Mouse (Mus musculus): ENCODE measurements around the gene Ptprn2. TPM values are rescaled to one million over a fixed set of nuclear protein-coding genes. Genes with fewer than 3 reads are reported as not detected.

Gene Ptprn2
- polyA plus RNA-seq, 1 experiment from 2014 or later: 0.07 TPM

- H3K27ac ChIP-seq (ENCODE audit: low read length): no peak overlapping the region
- ATAC-seq (replicated peaks; ENCODE audit: extremely low read depth, insufficient read depth, low FRiP score): 0 out of 2 replicates have a peak, but pooled peaks have one; percentile 21
- H3K4me1 ChIP-seq (ENCODE audit: control insufficient read depth, insufficient read depth, low read length): no peaks in the 10 kb centered on the region
- no peaks in the 10 kb centered on the region for H3K9me3 ChIP-seq (replicated peaks; ENCODE audit: control insufficient read depth, low read length)
- 64% methylated on average over 4 of the region's 4 CpGs for WGBS
- no peak overlapping the region for H3K9ac ChIP-seq (ENCODE audit: low read length)
- no peak overlapping the region for H3K4me3 ChIP-seq (ENCODE audit: low read length)
- H3K4me2 ChIP-seq (ENCODE audit: low read depth, low read length): no peak overlapping the region
- peaks cover 3% of the 10 kb centered on the region; the same call in 1 of the 2 replicates for H3K27me3 ChIP-seq (ENCODE audit: control insufficient read depth, insufficient read depth, low read length)
- H3K36me3 ChIP-seq (ENCODE audit: control insufficient read depth, insufficient read depth): no peaks in the 10 kb centered on the region
These were observed 728.8 kb downstream of the Ptprn2 start for GRCm38 (mm10) chr12:117214272-117214671.

GRCm38 (mm10) chr12:117214919-117215318, 729.4 kb downstream of the Ptprn2 start:
- no peaks in the 10 kb centered on the region for H3K36me3 ChIP-seq (ENCODE audit: control insufficient read depth, insufficient read depth)
- H3K4me3 ChIP-seq (ENCODE audit: low read length): no peak overlapping the region
- H3K4me2 ChIP-seq (ENCODE audit: low read depth, low read length): no peak overlapping the region
- H3K4me1 ChIP-seq (ENCODE audit: control insufficient read depth, insufficient read depth, low read length): no peaks in the 10 kb centered on the region
- WGBS: 67% methylated on average over 5 of the region's 5 CpGs
- no peak overlapping the region for H3K9ac ChIP-seq (ENCODE audit: low read length)
- H3K27ac ChIP-seq (ENCODE audit: low read length): no peak overlapping the region
- peaks cover 3% of the 10 kb centered on the region; the same call in 1 of the 2 replicates for H3K27me3 ChIP-seq (ENCODE audit: control insufficient read depth, insufficient read depth, low read length)
- H3K9me3 ChIP-seq (replicated peaks; ENCODE audit: control insufficient read depth, low read length): no peaks in the 10 kb centered on the region
- no peak for ATAC-seq (replicated peaks; ENCODE audit: extremely low read depth, insufficient read depth, low FRiP score)

GRCm38 (mm10) chr12:117221909-117222308, 736.4 kb downstream of the Ptprn2 start:
- 79% methylated on average over 4 of the region's 4 CpGs for WGBS

DNA sequence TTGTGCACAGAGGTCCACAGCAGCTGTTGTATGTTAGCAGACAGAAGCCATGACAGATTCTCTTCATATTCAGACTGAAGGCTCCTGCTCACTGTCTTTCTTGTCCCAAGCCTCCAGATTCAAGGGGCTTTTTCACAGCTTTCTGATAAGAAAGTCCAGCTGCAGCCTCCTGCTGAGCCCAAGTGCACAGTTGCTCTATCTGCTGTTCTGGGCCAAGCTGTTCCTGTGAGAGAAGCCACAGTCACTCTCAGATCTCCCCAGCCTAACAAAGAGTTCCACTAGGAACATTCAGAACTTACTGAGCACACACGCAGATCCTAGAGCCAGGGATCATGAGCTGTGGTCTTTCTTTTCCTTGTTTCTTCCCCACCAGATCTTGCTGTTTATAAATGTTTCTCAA, 738.5 kb downstream of the Ptprn2 start:
- Histone ChIP-seq H3K36me3 (ENCODE audit: control insufficient read depth, insufficient read depth) (no peaks in the 10 kb centered on the region), H3K9me3 (replicated peaks; ENCODE audit: control insufficient read depth, low read length) (0 out of 2 replicates have a peak, but pooled peaks cover 2% of the 10 kb centered on the region), H3K4me2 (ENCODE audit: low read depth, low read length) (no peak overlapping the region), H3K4me3 (ENCODE audit: low read length) (no peak overlapping the region), H3K27me3 (ENCODE audit: control insufficient read depth, insufficient read depth, low read length) (no peaks in the 10 kb centered on the region; the same call in 1 of the 2 replicates), H3K27ac (ENCODE audit: low read length) (no peak overlapping the region), H3K9ac (ENCODE audit: low read length) (no peak overlapping the region), H3K4me1 (ENCODE audit: control insufficient read depth, insufficient read depth, low read length) (peaks cover 3% of the 10 kb centered on the region; the same call in 1 of the 2 replicates)
- no peak for ATAC-seq (replicated peaks; ENCODE audit: extremely low read depth, insufficient read depth, low FRiP score)
- WGBS: 36% methylated on average over 1 of the region's 1 CpGs

More at GRCm38 (mm10) chr12:117221909-117222308, 736.4 kb downstream of the Ptprn2 start:
- no peak overlapping the region for H3K9ac ChIP-seq (ENCODE audit: low read length)
- H3K27ac ChIP-seq (ENCODE audit: low read length): no peak overlapping the region
- H3K27me3 ChIP-seq (ENCODE audit: control insufficient read depth, insufficient read depth, low read length): peaks cover 3% of the 10 kb centered on the region; the same call in 1 of the 2 replicates
- no peak for ATAC-seq (replicated peaks; ENCODE audit: extremely low read depth, insufficient read depth, low FRiP score)
- H3K4me1 ChIP-seq (ENCODE audit: control insufficient read depth, insufficient read depth, low read length): peaks cover 3% of the 10 kb centered on the region; the same call in 1 of the 2 replicates
- no peaks in the 10 kb centered on the region for H3K36me3 ChIP-seq (ENCODE audit: control insufficient read depth, insufficient read depth)
- 0 out of 2 replicates have a peak, but pooled peaks cover 2% of the 10 kb centered on the region for H3K9me3 ChIP-seq (replicated peaks; ENCODE audit: control insufficient read depth, low read length)
- H3K4me3 ChIP-seq (ENCODE audit: low read length): no peak overlapping the region
- no peak overlapping the region for H3K4me2 ChIP-seq (ENCODE audit: low read depth, low read length)

- ATAC-seq (replicated peaks; ENCODE audit: extremely low read depth, insufficient read depth, low FRiP score): peak; percentile 42; the same call in 1 of the 2 replicates
- WGBS: 64% methylated on average over 3 of the region's 3 CpGs
- no peak overlapping the region for H3K4me2 ChIP-seq (ENCODE audit: low read depth, low read length)
- no peak overlapping the region for H3K9ac ChIP-seq (ENCODE audit: low read length)
- no peak overlapping the region for H3K27ac ChIP-seq (ENCODE audit: low read length)
- no peaks in the 10 kb centered on the region for H3K27me3 ChIP-seq (ENCODE audit: control insufficient read depth, insufficient read depth, low read length)
- H3K9me3 ChIP-seq (replicated peaks; ENCODE audit: control insufficient read depth, low read length): no peaks in the 10 kb centered on the region
- no peak overlapping the region for H3K4me3 ChIP-seq (ENCODE audit: low read length)
- no peaks in the 10 kb centered on the region for H3K36me3 ChIP-seq (ENCODE audit: control insufficient read depth, insufficient read depth)
- H3K4me1 ChIP-seq (ENCODE audit: control insufficient read depth, insufficient read depth, low read length): peaks cover 3% of the 10 kb centered on the region; the same call in 1 of the 2 replicates
These were observed 741.7 kb downstream of the Ptprn2 start for GRCm38 (mm10) chr12:117227236-117227635.

DNA sequence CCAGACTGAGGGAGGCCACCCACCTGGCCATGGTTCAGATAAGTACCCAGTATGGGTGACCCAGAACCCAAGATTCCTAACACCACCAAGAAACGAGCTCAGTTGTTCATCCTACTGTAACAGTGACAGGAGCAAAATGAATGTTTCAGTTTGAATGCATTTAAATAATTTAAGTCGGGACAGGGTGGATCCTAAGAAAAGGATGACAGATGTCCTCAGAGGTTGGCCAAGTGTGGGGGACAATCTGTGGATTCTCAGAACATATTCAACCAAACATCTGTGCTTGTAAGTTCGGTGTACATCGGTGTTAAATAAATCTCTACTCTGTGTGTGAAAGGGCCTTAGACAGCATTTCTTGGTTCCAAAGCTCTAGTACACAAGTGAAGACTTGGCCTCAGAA, 743.9 kb downstream of the Ptprn2 start:
- no peak overlapping the region for H3K27ac ChIP-seq (ENCODE audit: low read length)
- no peak overlapping the region for H3K4me3 ChIP-seq (ENCODE audit: low read length)
- no peak overlapping the region for H3K9ac ChIP-seq (ENCODE audit: low read length)
- H3K4me2 ChIP-seq (ENCODE audit: low read depth, low read length): no peak overlapping the region
- no peaks in the 10 kb centered on the region for H3K27me3 ChIP-seq (ENCODE audit: control insufficient read depth, insufficient read depth, low read length)
- no peaks in the 10 kb centered on the region for H3K9me3 ChIP-seq (replicated peaks; ENCODE audit: control insufficient read depth, low read length)
- H3K4me1 ChIP-seq (ENCODE audit: control insufficient read depth, insufficient read depth, low read length): peaks cover 3% of the 10 kb centered on the region; the same call in 1 of the 2 replicates
- no peak for ATAC-seq (replicated peaks; ENCODE audit: extremely low read depth, insufficient read depth, low FRiP score)
- 91% methylated on average over 4 of the region's 4 CpGs for WGBS
- H3K36me3 ChIP-seq (ENCODE audit: control insufficient read depth, insufficient read depth): no peaks in the 10 kb centered on the region

GRCm38 (mm10) chr12:117230282-117230681, 744.8 kb downstream of the Ptprn2 start:
- H3K4me2 ChIP-seq (ENCODE audit: low read depth, low read length): no peak overlapping the region
- ATAC-seq (replicated peaks; ENCODE audit: extremely low read depth, insufficient read depth, low FRiP score): no peak
- H3K4me1 ChIP-seq (ENCODE audit: control insufficient read depth, insufficient read depth, low read length): peaks cover 3% of the 10 kb centered on the region; the same call in 1 of the 2 replicates
- no peaks in the 10 kb centered on the region for H3K9me3 ChIP-seq (replicated peaks; ENCODE audit: control insufficient read depth, low read length)
- no peak overlapping the region for H3K27ac ChIP-seq (ENCODE audit: low read length)
- H3K4me3 ChIP-seq (ENCODE audit: low read length): no peak overlapping the region
- 87% methylated on average over 6 of the region's 6 CpGs for WGBS
- no peaks in the 10 kb centered on the region for H3K36me3 ChIP-seq (ENCODE audit: control insufficient read depth, insufficient read depth)
- no peak overlapping the region for H3K9ac ChIP-seq (ENCODE audit: low read length)
- no peaks in the 10 kb centered on the region for H3K27me3 ChIP-seq (ENCODE audit: control insufficient read depth, insufficient read depth, low read length)

DNA sequence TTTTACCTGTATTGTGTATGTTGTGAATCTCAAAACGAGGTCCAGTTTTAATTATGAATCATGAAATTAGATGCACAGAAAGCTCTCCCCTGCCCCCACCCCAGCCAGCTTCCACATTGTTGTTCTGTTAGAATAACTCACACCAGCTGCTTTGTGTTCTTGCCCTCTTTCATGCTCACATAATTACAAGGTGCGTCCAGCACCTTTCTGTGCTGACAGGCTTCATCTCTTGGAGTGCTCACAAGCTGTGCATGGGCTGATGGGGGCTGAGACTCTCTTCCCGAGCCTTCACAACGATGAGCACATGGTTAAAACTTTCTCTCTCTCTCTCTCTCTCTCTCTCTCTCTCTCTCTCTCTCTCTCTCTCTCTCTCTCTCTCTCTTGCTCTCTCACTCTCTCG, 746.3 kb downstream of the Ptprn2 start:
- ATAC-seq (replicated peaks; ENCODE audit: extremely low read depth, insufficient read depth, low FRiP score): no peak
- Histone ChIP-seq H3K4me1 (ENCODE audit: control insufficient read depth, insufficient read depth, low read length) (no peaks in the 10 kb centered on the region; the same call in 1 of the 2 replicates), H3K4me3 (ENCODE audit: low read length) (no peak overlapping the region), H3K9me3 (replicated peaks; ENCODE audit: control insufficient read depth, low read length) (no peaks in the 10 kb centered on the region), H3K27ac (ENCODE audit: low read length) (no peak overlapping the region), H3K9ac (ENCODE audit: low read length) (no peak overlapping the region), H3K36me3 (ENCODE audit: control insufficient read depth, insufficient read depth) (no peaks in the 10 kb centered on the region), H3K27me3 (ENCODE audit: control insufficient read depth, insufficient read depth, low read length) (no peaks in the 10 kb centered on the region), H3K4me2 (ENCODE audit: low read depth, low read length) (no peak overlapping the region)
- WGBS: 50% methylated on average over 5 of the region's 5 CpGs

DNA sequence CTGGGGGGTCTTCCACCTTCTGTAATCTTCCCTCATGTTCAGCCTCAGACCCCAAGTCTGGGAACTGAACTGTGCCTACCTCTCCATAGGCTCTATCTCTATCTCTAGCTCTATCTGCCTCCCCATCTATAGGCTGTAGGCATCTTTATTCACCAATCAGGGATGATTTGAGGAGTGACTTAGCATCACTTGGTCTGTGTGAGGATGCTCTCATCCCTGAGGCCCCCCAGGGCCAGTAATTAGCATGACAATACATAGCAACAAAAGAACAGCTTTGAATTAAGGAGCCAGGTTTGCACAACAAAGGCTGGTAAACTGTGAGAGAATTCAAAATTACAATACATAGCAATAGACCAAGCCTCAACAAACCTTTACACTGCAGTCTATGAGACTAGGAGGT, 749.6 kb downstream of the Ptprn2 start:
- Histone ChIP-seq H3K4me3 (ENCODE audit: low read length) (no peak overlapping the region), H3K27me3 (ENCODE audit: control insufficient read depth, insufficient read depth, low read length) (no peaks in the 10 kb centered on the region), H3K4me1 (ENCODE audit: control insufficient read depth, insufficient read depth, low read length) (no peaks in the 10 kb centered on the region), H3K27ac (ENCODE audit: low read length) (no peak overlapping the region), H3K4me2 (ENCODE audit: low read depth, low read length) (no peak overlapping the region), H3K36me3 (ENCODE audit: control insufficient read depth, insufficient read depth) (no peaks in the 10 kb centered on the region), H3K9ac (ENCODE audit: low read length) (no peak overlapping the region), H3K9me3 (replicated peaks; ENCODE audit: control insufficient read depth, low read length) (no peaks in the 10 kb centered on the region)
- ATAC-seq (replicated peaks; ENCODE audit: extremely low read depth, insufficient read depth, low FRiP score): no peak

All from heart, embryonic 16.5 days (tissue).